Mouse (Mus musculus): ENCODE measurements around the gene Slc9a9.
"Not testable (repeated sequence)": the region's sequence is repeated elsewhere in the genome, so short reads cannot be mapped to it uniquely, and the experiment has no call there.

DNA sequence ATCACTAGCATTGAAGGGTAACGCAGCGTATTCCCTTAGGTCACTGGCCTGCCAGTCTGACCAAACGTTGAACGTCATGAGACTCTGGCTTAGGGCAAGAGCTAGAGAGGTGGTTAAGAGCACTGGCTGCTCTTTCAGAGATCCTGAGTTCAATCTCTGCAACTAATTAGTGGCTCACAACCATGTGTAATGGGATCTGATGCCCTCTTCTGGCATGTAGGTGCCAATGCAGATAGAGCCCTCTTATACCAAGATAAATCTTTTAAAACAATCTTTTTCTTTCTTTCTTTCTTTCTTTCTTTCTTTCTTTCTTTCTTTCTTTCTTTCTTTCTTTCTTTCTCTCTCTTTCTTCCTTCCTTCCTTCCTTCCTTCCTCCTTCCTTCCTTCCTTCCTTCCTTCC lies 35.4 kb upstream of the Slc9a9 start:
- TF ChIP-seq POLR2A (IDR thresholded peaks at IDR 0.05; ENCODE audit: control insufficient read depth, low read depth, low read length); CTCF (IDR thresholded peaks at IDR 0.05; ENCODE audit: control insufficient read depth, insufficient read depth, insufficient replicate concordance, low read depth, low read length): not testable (repeated sequence)
